Mouse (Mus musculus): ENCODE data around the gene Matn4. TPM values are rescaled to one million over a fixed set of nuclear protein-coding genes. Genes with fewer than 3 reads are reported as not detected.

The Matn4 gene
- polyA plus RNA-seq (2015; fragmentation: Nextera tagmentation; extraction: Ambion mirVana) = 33.4 and 58.2 TPM in 2 replicates

- WGBS = 12% methylated on average over 9 of the region's 9 CpGs
- H3K9me3 ChIP-seq (replicated peaks) = no peaks in the 10 kb centered on the region
- H3K27ac ChIP-seq (replicated peaks) = no peak within 1 kb of the TSS
- H3K4me1 ChIP-seq = peaks cover 43% of the 10 kb centered on the region
- H3K27me3 ChIP-seq = peaks cover 97% of the 10 kb centered on the region
- H3K4me2 ChIP-seq (replicated peaks) = peak within 1 kb of the TSS; percentile 65
- H3K9ac ChIP-seq = peak within 1 kb of the TSS; percentile 39; the same call in 1 of the 2 replicates
- no peaks in the 10 kb centered on the region for H3K36me3 ChIP-seq
- no peak for ATAC-seq (ENCODE audit: insufficient number of reproducible peaks, low FRiP score, low TSS enrichment, low read depth)
- peak within 1 kb of the TSS; percentile 42 for H3K4me3 ChIP-seq (replicated peaks)
Observed at GRCm38 (mm10) chr2:164405060-164405459, at the start of gene Matn4. TSS of gene Matn4 (minus strand) at chr2:164405160.

GRCm38 (mm10) chr2:164453887-164454500 lies 49.0 kb upstream of the Matn4 start:
- Histone ChIP-seq H3K9ac (no peak overlapping the region), H3K36me3 (no peaks in the 10 kb centered on the region), H3K4me1 (peaks cover 47% of the 10 kb centered on the region), H3K4me2 (replicated peaks) (no peak overlapping the region), H3K9me3 (replicated peaks) (no peaks in the 10 kb centered on the region), H3K27me3 (no peaks in the 10 kb centered on the region), H3K27ac (replicated peaks) (no peak overlapping the region), H3K4me3 (replicated peaks) (no peak overlapping the region)
- 58% methylated on average over 7 of the region's 7 CpGs for WGBS
- no peak for ATAC-seq (ENCODE audit: insufficient number of reproducible peaks, low FRiP score, low TSS enrichment, low read depth)

- no peak for ATAC-seq (ENCODE audit: insufficient number of reproducible peaks, low FRiP score, low TSS enrichment, low read depth)
- no peaks in the 10 kb centered on the region for H3K27me3 ChIP-seq
- H3K9me3 ChIP-seq (replicated peaks) = no peaks in the 10 kb centered on the region
- H3K9ac ChIP-seq = no peak overlapping the region
- no peaks in the 10 kb centered on the region for H3K36me3 ChIP-seq
- WGBS = 71% methylated on average over 14 of the region's 14 CpGs
- H3K4me2 ChIP-seq (replicated peaks) = no peak overlapping the region
- H3K4me1 ChIP-seq = peaks cover 52% of the 10 kb centered on the region
- H3K4me3 ChIP-seq (replicated peaks) = no peak overlapping the region
- no peak overlapping the region for H3K27ac ChIP-seq (replicated peaks)
Observed at GRCm38 (mm10) chr2:164453047-164453757, 48.2 kb upstream of the Matn4 start.

- peak overlapping the region; percentile 55; the same call in 1 of the 2 replicates for H3K27ac ChIP-seq (replicated peaks)
- H3K4me1 ChIP-seq = peaks cover 52% of the 10 kb centered on the region
Observed at GRCm38 (mm10) chr2:164452000-164452676, 47.2 kb upstream of the Matn4 start.

GRCm38 (mm10) chr2:164449341-164450042 lies 44.5 kb upstream of the Matn4 start:
- H3K36me3 ChIP-seq = no peaks in the 10 kb centered on the region
- ATAC-seq (ENCODE audit: insufficient number of reproducible peaks, low FRiP score, low TSS enrichment, low read depth) = peak; percentile 58
- no peak overlapping the region for H3K4me3 ChIP-seq (replicated peaks)
- peak overlapping the region; percentile 61; the same call in 1 of the 2 replicates for H3K27ac ChIP-seq (replicated peaks)
- no peaks in the 10 kb centered on the region for H3K9me3 ChIP-seq (replicated peaks)
- H3K4me2 ChIP-seq (replicated peaks) = no peak overlapping the region
- H3K4me1 ChIP-seq = peaks cover 25% of the 10 kb centered on the region
- no peaks in the 10 kb centered on the region for H3K27me3 ChIP-seq
- 80% methylated on average over 14 of the region's 14 CpGs for WGBS
- H3K9ac ChIP-seq = no peak overlapping the region

More at GRCm38 (mm10) chr2:164452000-164452676, 47.2 kb upstream of the Matn4 start:
- Histone ChIP-seq H3K4me2 (replicated peaks) (no peak overlapping the region), H3K27me3 (no peaks in the 10 kb centered on the region), H3K36me3 (no peaks in the 10 kb centered on the region), H3K9me3 (replicated peaks) (no peaks in the 10 kb centered on the region), H3K9ac (no peak overlapping the region), H3K4me3 (replicated peaks) (no peak overlapping the region)
- 29% methylated on average over 13 of the region's 13 CpGs for WGBS
- ATAC-seq (ENCODE audit: insufficient number of reproducible peaks, low FRiP score, low TSS enrichment, low read depth) = peak; percentile 49; the same call in 1 of the 2 replicates

- ATAC-seq (ENCODE audit: insufficient number of reproducible peaks, low FRiP score, low TSS enrichment, low read depth) = 0 out of 2 replicates have a peak, but pooled peaks have one; percentile 30
Observed at GRCm38 (mm10) chr2:164448921-164449320, 44.0 kb upstream of the Matn4 start.

GRCm38 (mm10) chr2:164448140-164448539 lies 43.2 kb upstream of the Matn4 start:
- Histone ChIP-seq H3K4me1 (peaks cover 28% of the 10 kb centered on the region), H3K36me3 (no peaks in the 10 kb centered on the region), H3K9me3 (replicated peaks) (no peaks in the 10 kb centered on the region), H3K9ac (no peak overlapping the region), H3K4me2 (replicated peaks) (no peak overlapping the region), H3K4me3 (replicated peaks) (no peak overlapping the region), H3K27me3 (no peaks in the 10 kb centered on the region), H3K27ac (replicated peaks) (no peak overlapping the region)
- no peak for ATAC-seq (ENCODE audit: insufficient number of reproducible peaks, low FRiP score, low TSS enrichment, low read depth)
- 70% methylated on average over 1 of the region's 1 CpGs for WGBS

More at GRCm38 (mm10) chr2:164448921-164449320, 44.0 kb upstream of the Matn4 start:
- Histone ChIP-seq H3K9ac (no peak overlapping the region; the same call in 1 of the 2 replicates), H3K4me3 (replicated peaks) (no peak overlapping the region), H3K4me2 (replicated peaks) (no peak overlapping the region), H3K36me3 (no peaks in the 10 kb centered on the region), H3K9me3 (replicated peaks) (no peaks in the 10 kb centered on the region), H3K27ac (replicated peaks) (peak overlapping the region; percentile 61; the same call in 1 of the 2 replicates), H3K27me3 (no peaks in the 10 kb centered on the region), H3K4me1 (peaks cover 23% of the 10 kb centered on the region)
- WGBS = 43% methylated on average over 5 of the region's 5 CpGs

- H3K9ac ChIP-seq = no peak overlapping the region
- ATAC-seq (ENCODE audit: insufficient number of reproducible peaks, low FRiP score, low TSS enrichment, low read depth) = no peak
Observed at GRCm38 (mm10) chr2:164446086-164446469, 41.1 kb upstream of the Matn4 start.

DNA sequence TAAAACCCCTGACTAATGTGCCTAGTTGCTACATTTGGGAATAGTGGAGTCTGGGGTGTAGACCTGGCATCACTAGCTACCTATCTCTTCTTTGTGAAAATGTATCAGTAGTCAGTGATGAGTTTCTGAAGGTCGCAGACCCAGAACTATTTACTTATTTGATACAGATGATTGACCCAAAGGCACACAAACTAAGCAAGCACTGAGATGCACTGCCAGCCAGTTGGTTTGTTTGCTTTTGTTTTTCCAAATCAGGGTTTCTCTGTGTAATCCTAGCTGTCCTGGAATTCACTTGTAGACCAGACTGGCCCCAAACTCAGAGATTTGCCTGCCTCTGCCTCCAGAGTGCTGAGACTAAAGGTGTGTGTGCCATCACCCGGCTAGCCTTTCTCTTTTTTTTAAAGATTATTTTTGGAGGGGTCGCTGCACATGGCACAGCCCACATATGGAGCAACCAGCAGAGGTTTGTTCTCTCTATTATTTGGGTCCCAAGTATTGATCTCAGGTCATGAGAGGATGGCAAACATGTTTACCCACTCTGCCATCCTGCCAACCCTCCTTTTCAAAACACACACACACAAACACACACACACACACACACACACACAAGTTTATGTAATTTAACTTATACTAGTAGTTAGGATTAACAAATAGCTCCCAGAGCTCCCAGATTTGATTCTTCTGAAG lies 40.6 kb upstream of the Matn4 start:
- H3K4me2 ChIP-seq (replicated peaks) = no peak overlapping the region
- H3K9me3 ChIP-seq (replicated peaks) = no peaks in the 10 kb centered on the region
- no peak for ATAC-seq (ENCODE audit: insufficient number of reproducible peaks, low FRiP score, low TSS enrichment, low read depth)
- H3K36me3 ChIP-seq = no peaks in the 10 kb centered on the region
- no peak overlapping the region for H3K9ac ChIP-seq
- no peaks in the 10 kb centered on the region for H3K27me3 ChIP-seq
- H3K4me3 ChIP-seq (replicated peaks) = no peak overlapping the region
- WGBS = 76% methylated on average over 3 of the region's 3 CpGs
- H3K4me1 ChIP-seq = peaks cover 28% of the 10 kb centered on the region
- H3K27ac ChIP-seq (replicated peaks) = no peak overlapping the region

More at GRCm38 (mm10) chr2:164446086-164446469, 41.1 kb upstream of the Matn4 start:
- H3K9me3 ChIP-seq (replicated peaks) = no peaks in the 10 kb centered on the region
- H3K27me3 ChIP-seq = no peaks in the 10 kb centered on the region
- H3K36me3 ChIP-seq = no peaks in the 10 kb centered on the region
- peaks cover 23% of the 10 kb centered on the region for H3K4me1 ChIP-seq
- H3K4me3 ChIP-seq (replicated peaks) = no peak overlapping the region
- no peak overlapping the region for H3K27ac ChIP-seq (replicated peaks)
- no peak overlapping the region for H3K4me2 ChIP-seq (replicated peaks)
- WGBS = 61% methylated on average over 3 of the region's 3 CpGs

- no peak overlapping the region for H3K9ac ChIP-seq
- WGBS = 78% methylated on average over 2 of the region's 2 CpGs
Observed at GRCm38 (mm10) chr2:164444701-164445100, 39.7 kb upstream of the Matn4 start.

More at GRCm38 (mm10) chr2:164444701-164445100, 39.7 kb upstream of the Matn4 start:
- no peaks in the 10 kb centered on the region for H3K27me3 ChIP-seq
- no peak for ATAC-seq (ENCODE audit: insufficient number of reproducible peaks, low FRiP score, low TSS enrichment, low read depth)
- peaks cover 35% of the 10 kb centered on the region for H3K4me1 ChIP-seq
- H3K27ac ChIP-seq (replicated peaks) = no peak overlapping the region
- no peaks in the 10 kb centered on the region for H3K36me3 ChIP-seq
- no peak overlapping the region for H3K4me2 ChIP-seq (replicated peaks)
- no peak overlapping the region for H3K4me3 ChIP-seq (replicated peaks)
- no peaks in the 10 kb centered on the region for H3K9me3 ChIP-seq (replicated peaks)

All from embryonic facial prominence, embryonic 15.5 days (tissue).